Mouse (Mus musculus) fibroblast of lung, adult 2 months (primary cell): ENCODE results near the gene Vmn1r121.
"Not testable (repeated sequence)": the region's sequence is repeated elsewhere in the genome, so short reads cannot be mapped to it uniquely, and the experiment has no call there.

Source experiments
- DNase-seq: peaks from one replicate; pipeline ENCODE4 v3.0.0-alpha.2; 2011; ENCODE audit warnings: low read depth

Gene Vmn1r121

GRCm38 (mm10) chr7:21098413-21098812 lies at the start of gene Vmn1r121:
Gene Vmn1r121 (minus strand): TSS chr7:21098513.
- DNase-seq: not testable (repeated sequence)

- not testable (repeated sequence) for DNase-seq
These were observed 35.7 kb upstream of the Vmn1r121 start, which contains the start of gene Vmn1r122 for GRCm38 (mm10) chr7:21134028-21134427. Gene Vmn1r122 (minus strand): TSS chr7:21134128.

GRCm38 (mm10) chr7:21053684-21054083 lies 44.6 kb downstream of the Vmn1r121 start, which contains the start of gene Vmn1r120:
Gene Vmn1r120 (minus strand): TSS chr7:21053784.
- DNase-seq: not testable (repeated sequence)
